Mouse (Mus musculus) large intestine, adult 2 months (tissue): Measurements from ENCODE around the gene Rcor3. TPM values are rescaled to one million over a fixed set of nuclear protein-coding genes. Genes with fewer than 3 reads are reported as not detected.

Experiments
- DNase-seq: peaks from one replicate; pipeline ENCODE4 v3.0.0-alpha.2; 2012; ENCODE audit warnings: low read depth, low spot score
- WGBS: fragments of 180-500 bp; shearing (Covaris S2); methylation state at CpG from one replicate; pipeline ENCODE4 v1.1.7; 2018; 5-methylcytosine and 5-hydroxymethylcytosine counted together
- polyA plus RNA-seq: library from polyadenylated mRNA; depleted of rRNA; stranded (reverse); fragments of >200 nt; gene quantifications from 2 replicates; pipeline ENCODE4 v1.2.3, GENCODE M21; 2012; rRNA removed

Rcor3 gene
- 10.0 and 25.6 TPM in 2 replicates for polyA plus RNA-seq

GRCm38 (mm10) chr1:192137926-192138910 lies at the start of gene Rcor3:
Gene Rcor3 (minus strand): TSS chr1:192138062.
- WGBS, result under 1% methylated on average over 72 of the region's 88 CpGs
- no peak for DNase-seq

GRCm38 (mm10) chr1:192181696-192182257 lies 43.9 kb upstream of the Rcor3 start:
- 45% methylated on average over 4 of the region's 4 CpGs for WGBS
- no peak for DNase-seq

- 20% methylated on average over 3 of the region's 3 CpGs for WGBS
- no peak for DNase-seq
These were observed 42.0 kb upstream of the Rcor3 start for GRCm38 (mm10) chr1:192179877-192180276.

- no peak for DNase-seq
- 86% methylated on average over 3 of the region's 3 CpGs for WGBS
These were observed 33.6 kb upstream of the Rcor3 start for GRCm38 (mm10) chr1:192171477-192171876.

- DNase-seq, result no peak
These were observed 13.3 kb upstream of the Rcor3 start for GRCm38 (mm10) chr1:192151179-192151578.

GRCm38 (mm10) chr1:192140313-192140712 lies 2.5 kb upstream of the Rcor3 start:
- 97% methylated on average over 2 of the region's 2 CpGs for WGBS
- DNase-seq, result no peak

More at GRCm38 (mm10) chr1:192151179-192151578, 13.3 kb upstream of the Rcor3 start:
- 83% methylated on average over 4 of the region's 4 CpGs for WGBS

GRCm38 (mm10) chr1:192137291-192137925 lies 454 bp downstream of the Rcor3 start:
- DNase-seq, result no peak
- under 1% methylated on average over 53 of the region's 61 CpGs for WGBS

GRCm38 (mm10) chr1:192136561-192137290 lies 1.1 kb downstream of the Rcor3 start:
- WGBS, result under 1% methylated on average over 54 of the region's 55 CpGs
- no peak for DNase-seq

GRCm38 (mm10) chr1:192130202-192130601 lies 7.7 kb downstream of the Rcor3 start:
- DNase-seq, result no peak
- 93% methylated on average over 1 of the region's 1 CpGs for WGBS

- no peak for DNase-seq
- WGBS, result 91% methylated on average over 8 of the region's 8 CpGs
These were observed 9.5 kb downstream of the Rcor3 start for GRCm38 (mm10) chr1:192128343-192128742.

- WGBS, result 75% methylated on average over 6 of the region's 6 CpGs
- no peak for DNase-seq
These were observed 12.1 kb downstream of the Rcor3 start for GRCm38 (mm10) chr1:192125761-192126160.

- WGBS, result 86% methylated on average over 6 of the region's 6 CpGs
- no peak for DNase-seq
These were observed 21.6 kb downstream of the Rcor3 start for GRCm38 (mm10) chr1:192116262-192116661.

GRCm38 (mm10) chr1:192115378-192115777 lies 22.5 kb downstream of the Rcor3 start:
- DNase-seq, result no peak
- WGBS, result 94% methylated on average over 1 of the region's 1 CpGs

GRCm38 (mm10) chr1:192109169-192109568 lies 28.7 kb downstream of the Rcor3 start:
- 29% methylated on average over 6 of the region's 6 CpGs for WGBS

GRCm38 (mm10) chr1:192107352-192107751 lies 30.5 kb downstream of the Rcor3 start:
- 11% methylated on average over 2 of the region's 2 CpGs for WGBS
- DNase-seq, result no peak

More at GRCm38 (mm10) chr1:192109169-192109568, 28.7 kb downstream of the Rcor3 start:
- no peak for DNase-seq

GRCm38 (mm10) chr1:192105902-192106389 lies 31.9 kb downstream of the Rcor3 start:
- no peak for DNase-seq
- WGBS, result 83% methylated on average over 4 of the region's 4 CpGs

GRCm38 (mm10) chr1:192104021-192104420 lies 33.8 kb downstream of the Rcor3 start:
- 95% methylated on average over 9 of the region's 9 CpGs for WGBS
- DNase-seq, result no peak

- no peak for DNase-seq
- 78% methylated on average over 6 of the region's 6 CpGs for WGBS
These were observed 34.7 kb downstream of the Rcor3 start for GRCm38 (mm10) chr1:192103176-192103575.

GRCm38 (mm10) chr1:192101359-192101758 lies 36.5 kb downstream of the Rcor3 start:
- no peak for DNase-seq

More at GRCm38 (mm10) chr1:192101359-192101758, 36.5 kb downstream of the Rcor3 start:
- WGBS, result 32% methylated on average over 8 of the region's 8 CpGs
